Comparison of ENCODE assay signal across 21 mouse cellular contexts in the genomic region with DNA sequence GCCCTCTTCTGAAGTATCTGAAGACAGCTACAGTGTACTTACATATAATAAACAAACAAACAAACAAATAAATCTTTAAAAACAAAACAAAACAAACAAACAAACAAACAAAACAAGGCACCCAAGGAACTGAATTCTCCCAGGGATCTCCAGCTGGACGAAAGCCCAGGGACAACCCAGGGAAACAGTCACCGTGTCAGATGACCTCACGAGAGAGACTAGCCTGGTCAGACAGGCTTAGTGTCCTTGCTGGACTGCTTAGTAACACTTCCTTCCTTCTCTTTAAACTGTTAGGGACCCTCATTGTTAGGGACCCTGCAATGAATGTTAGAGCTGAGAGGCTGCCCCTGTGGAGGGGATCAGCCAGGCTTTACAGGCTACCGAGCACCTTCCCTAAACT. TPM values are rescaled to one million over a fixed set of nuclear protein-coding genes. Genes with fewer than 3 reads are reported as not detected.
A peak's percentile ranks its signal among the peaks of the same experiment; 100 is the strongest.
DNase-seq lines count a peak whose midpoint lies in the region; ATAC-seq lines count a peak whose summit lies in the region.
"Had no signal": no experiment of that assay in that cellular context is flagged by ENCODE, and none has a peak within 500 bp of the region (broad histone marks: within the 10 kb centered on the region; RNA-seq: fewer than 3 reads in every experiment).

No protein-coding gene starts in this region.

- intact Hi-C loops in heart, postnatal 10 days (cut with DNase I): no loop called here

- no peak for ATAC-seq in heart, embryonic 15.5 days (replicated peaks; ENCODE audit: insufficient number of reproducible peaks, insufficient read depth, low FRiP score, low read depth)
- ATAC-seq: activated CD4-positive, CD25-positive, alpha-beta regulatory T cell, adult 4 months; forebrain, embryonic 14.5 days; forebrain, postnatal 0 days; intestine, postnatal 0 days had no signal

- H3K4me3 ChIP-seq in heart, embryonic 15.5 days: no peak overlapping the region
- H3K4me3 ChIP-seq: embryonic facial prominence, embryonic 12.5 days; embryonic facial prominence, embryonic 15.5 days; hindbrain, embryonic 12.5 days; hindbrain, embryonic 15.5 days had no signal

- H3K27ac ChIP-seq in heart, embryonic 15.5 days: no peak overlapping the region
- H3K27ac ChIP-seq: embryonic facial prominence, embryonic 12.5 days; embryonic facial prominence, embryonic 15.5 days; hindbrain, embryonic 12.5 days; hindbrain, embryonic 15.5 days had no signal

- H3K27me3 ChIP-seq in heart, embryonic 15.5 days: no peaks in the 10 kb centered on the region
- H3K27me3 ChIP-seq: embryonic facial prominence, embryonic 12.5 days; embryonic facial prominence, embryonic 15.5 days; hindbrain, embryonic 12.5 days; hindbrain, embryonic 15.5 days had no signal

- no peak overlapping the region for H3K4me2 ChIP-seq in heart, embryonic 15.5 days
- H3K4me2 ChIP-seq: embryonic facial prominence, embryonic 12.5 days; embryonic facial prominence, embryonic 15.5 days; heart, embryonic 11.5 days; hindbrain, embryonic 12.5 days; hindbrain, embryonic 15.5 days had no signal

- H3K4me1 ChIP-seq in heart, embryonic 15.5 days (replicated peaks): peaks cover 32% of the 10 kb centered on the region
- H3K4me1 ChIP-seq: embryonic facial prominence, embryonic 12.5 days had no signal

- 0 out of 2 replicates have a peak overlapping the region, but pooled peaks have one; percentile 26 for H3K9ac ChIP-seq in heart, embryonic 15.5 days
- H3K9ac ChIP-seq: embryonic facial prominence, embryonic 12.5 days; embryonic facial prominence, embryonic 15.5 days; forebrain, postnatal 0 days; hindbrain, embryonic 12.5 days; hindbrain, embryonic 15.5 days had no signal

- H3K36me3 ChIP-seq in heart, embryonic 15.5 days: peaks cover 6% of the 10 kb centered on the region; the same call in 1 of the 2 replicates
- H3K36me3 ChIP-seq: embryonic facial prominence, embryonic 12.5 days had no signal

- no peaks in the 10 kb centered on the region for H3K9me3 ChIP-seq in heart, embryonic 15.5 days (replicated peaks)
- H3K9me3 ChIP-seq: embryonic facial prominence, embryonic 12.5 days; embryonic facial prominence, embryonic 15.5 days; hindbrain, embryonic 12.5 days; hindbrain, embryonic 15.5 days had no signal

- DNase-seq in adrenal gland, postnatal 10 days: peak; percentile 56
- DNase-seq in adrenal gland, adult 8-10 months: no peak
- DNase-seq in heart, postnatal 10 days: no peak
- DNase-seq in adrenal gland, postnatal 25 days: peak; percentile 46
- DNase-seq in B cell, adult 2 months: no peak
- DNase-seq: cerebellum, adult 18-20 months; cerebellum, adult 9-10 months; cerebellum, postnatal 25 days; forebrain, postnatal 0 days; gastrocnemius, postnatal 36 days; heart, postnatal 14 days; kidney, adult 2 months had no signal

- WGBS in heart, embryonic 15.5 days: 73% methylated on average over 4 of the region's 4 CpGs

RNA-seq across cellular contexts. Expression of a gene that starts 10.6 kb away (rescaled TPM):
- 10 to 100 TPM; 32.8 to 37.0 TPM for total RNA-seq in adrenal gland, postnatal 10 days (2021)
- total RNA-seq in adrenal gland, adult 8-10 months (2022): 10 to 100 TPM; 45.4 to 68.0 (median 52.7) TPM
- polyA plus RNA-seq in heart, embryonic 15.5 days (2015; fragmentation: Nextera tagmentation; extraction: Ambion mirVana): 61.4 and 61.5 TPM in 2 replicates
- total RNA-seq in heart, postnatal 10 days (2021): 10 to 100 TPM; 62.7 to 65.3 TPM
- 39.4 and 57.3 TPM in 2 replicates for total RNA-seq in adrenal gland, postnatal 25 days (2021)

RNA-seq across cellular contexts. Expression of a gene that starts 10.7 kb away (rescaled TPM):
- 10 to 100 TPM; 29.4 to 39.2 TPM for total RNA-seq in adrenal gland, postnatal 10 days (2021)
- total RNA-seq in adrenal gland, adult 8-10 months (2022): 10 to 100 TPM; 25.5 to 67.0 (median 52.7) TPM
- 28.4 and 40.0 TPM in 2 replicates for polyA plus RNA-seq in heart, embryonic 15.5 days (2015; fragmentation: Nextera tagmentation; extraction: Ambion mirVana)
- 10 to 100 TPM; 25.0 to 33.6 TPM for total RNA-seq in heart, postnatal 10 days (2021)
- total RNA-seq in adrenal gland, postnatal 25 days (2021): 30.3 and 48.1 TPM in 2 replicates

RNA-seq across cellular contexts. Expression of a gene that starts 48.2 kb away (rescaled TPM):
- total RNA-seq in adrenal gland, postnatal 10 days (2021): 10 to 100 TPM; 26.8 to 41.9 TPM
- 10 to 100 TPM; 24.4 to 48.7 (median 32.9) TPM for total RNA-seq in adrenal gland, adult 8-10 months (2022)
- 15.8 and 19.6 TPM in 2 replicates for polyA plus RNA-seq in heart, embryonic 15.5 days (2015; fragmentation: Nextera tagmentation; extraction: Ambion mirVana)
- 10 to 100 TPM; 26.0 to 27.2 TPM for total RNA-seq in heart, postnatal 10 days (2021)
- total RNA-seq in adrenal gland, postnatal 25 days (2021): 37.2 and 39.0 TPM in 2 replicates

Comparison
In these comparisons a context has a peak if more than half of its experiments do, and no peak if none do; other contexts are left out.
1. DNase-seq: peak in adrenal gland, postnatal 10 days (single experiment) and adrenal gland, postnatal 25 days (single experiment); none in adrenal gland, adult 8-10 months (single experiment), heart, postnatal 10 days (0 of 2) and B cell, adult 2 months (0 of 2).